Mouse (Mus musculus) midbrain, embryonic 11.5 days (tissue): Measurements from ENCODE around the gene Vmn2r38. TPM values are rescaled to one million over a fixed set of nuclear protein-coding genes. Genes with fewer than 3 reads are reported as not detected.
"Not testable (repeated sequence)": the region's sequence is repeated elsewhere in the genome, so short reads cannot be mapped to it uniquely, and the experiment has no call there.

Experiments
- ATAC-seq: fragments of 200-750 bp; cut with Nextera tagmentation; 2 replicates; pipeline ENCODE4 v1.8.0; 2017; ENCODE audit warnings: moderate TSS enrichment, moderate library complexity; ENCODE audit not compliant: low FRiP score
- DNase-seq: peaks from one replicate; pipeline ENCODE4 v3.0.0; 2015; ENCODE audit warnings: low spot score; ENCODE audit errors: missing footprints
- H3K27ac ChIP-seq: fragments of 300-500 bp; sonication (generic); 2 replicates; pipeline ENCODE4 v1.5.1; 2014; ENCODE audit warnings: low read depth, low read length
- H3K27me3 ChIP-seq: fragments of 300-500 bp; sonication (generic); 2 replicates; pipeline ENCODE4 v1.6.1; 2014; ENCODE audit warnings: mild to moderate bottlenecking, low read length, moderate library complexity, mixed read lengths; ENCODE audit not compliant: control insufficient read depth, insufficient read depth
- H3K36me3 ChIP-seq: fragments of 300-500 bp; sonication (generic); 2 replicates; pipeline ENCODE4 v1.6.1; 2014; ENCODE audit warnings: mild to moderate bottlenecking, low read length, moderate library complexity, mixed read lengths; ENCODE audit not compliant: control insufficient read depth, insufficient read depth
- H3K4me1 ChIP-seq: fragments of 300-500 bp; sonication (generic); 2 replicates; pipeline ENCODE4 v1.6.1; 2014; ENCODE audit warnings: low read length; ENCODE audit not compliant: control insufficient read depth, insufficient read depth
- H3K4me2 ChIP-seq: fragments of 300-500 bp; sonication (generic); 2 replicates; pipeline ENCODE4 v1.6.1; 2014; ENCODE audit warnings: mild to moderate bottlenecking, moderate library complexity
- H3K4me3 ChIP-seq: fragments of 300-500 bp; sonication (generic); 2 replicates; pipeline ENCODE4 v1.5.1; 2014; ENCODE audit warnings: low read depth, low read length
- H3K9ac ChIP-seq: fragments of 300-500 bp; sonication (generic); 2 replicates; pipeline ENCODE4 v1.6.1; 2014; ENCODE audit warnings: low read length
- H3K9me3 ChIP-seq: fragments of 300-500 bp; sonication (generic); 2 replicates; pipeline ENCODE4 v1.6.1; 2016; ENCODE audit warnings: low read length; ENCODE audit not compliant: control insufficient read depth
- WGBS: fragments of 180-500 bp; shearing (Covaris S2); extraction: QIAGEN DNeasy Blood & Tissue Kit; methylation state at CpG from one replicate; pipeline ENCODE4 v1.1.7; 2014; 5-methylcytosine and 5-hydroxymethylcytosine counted together
- polyA plus RNA-seq: library from polyadenylated mRNA; unstranded; fragments of >200 nt; fragmentation: Nextera tagmentation; extraction: Ambion mirVana; gene quantifications from 2 replicates; pipeline ENCODE4 v1.2.1, GENCODE M21; 2014

Gene Vmn2r38
- not detected in 2 replicates for polyA plus RNA-seq

- ATAC-seq, DNase-seq: not testable (repeated sequence)
These were observed at the start of gene Vmn2r38 for GRCm38 (mm10) chr7:9097781-9098180. TSS of gene Vmn2r38 (minus strand) at chr7:9097881.

GRCm38 (mm10) chr7:9065353-9065752 is 32.3 kb downstream of the Vmn2r38 start:
- H3K4me1 ChIP-seq, H3K9ac ChIP-seq, H3K4me3 ChIP-seq, H3K27me3 ChIP-seq, H3K27ac ChIP-seq, H3K9me3 ChIP-seq, H3K36me3 ChIP-seq, DNase-seq, ATAC-seq, H3K4me2 ChIP-seq: not testable (repeated sequence)
- WGBS = 86% methylated on average over 4 of the region's 4 CpGs

More at GRCm38 (mm10) chr7:9097781-9098180, at the start of gene Vmn2r38:
- not testable (repeated sequence) for H3K9me3 ChIP-seq, H3K4me2 ChIP-seq, H3K9ac ChIP-seq, H3K4me1 ChIP-seq, H3K36me3 ChIP-seq, H3K27me3 ChIP-seq, H3K4me3 ChIP-seq, H3K27ac ChIP-seq

- H3K36me3 ChIP-seq, DNase-seq, H3K9me3 ChIP-seq, H3K9ac ChIP-seq, H3K27ac ChIP-seq, ATAC-seq, H3K4me2 ChIP-seq, H3K27me3 ChIP-seq, H3K4me1 ChIP-seq, H3K4me3 ChIP-seq: not testable (repeated sequence)
These were observed 67.0 kb downstream of the Vmn2r38 start, which contains the start of gene Vmn2r39 for GRCm38 (mm10) chr7:9030698-9031097. TSS of gene Vmn2r39 (minus strand) at chr7:9030798.

Other genes with a start within 250 kb of the Vmn2r38 start
- not detected in 2 replicates for gene Vmn2r40, start 166.4 kb downstream of the Vmn2r38 start, polyA plus RNA-seq
- gene Vmn2r39, start 67.1 kb downstream of the Vmn2r38 start, polyA plus RNA-seq = not detected in 2 replicates
- not detected in 2 replicates for gene Vmn2r37, start 125.8 kb upstream of the Vmn2r38 start, polyA plus RNA-seq